Mouse (Mus musculus) right cerebral cortex, adult 18-20 months (tissue): ENCODE measurements around the gene Fndc1.
A peak's percentile ranks its signal among the peaks of the same experiment; 100 is the strongest.

Experiments
- DNase-seq: peaks from one replicate; pipeline ENCODE4 v3.0.0; 2022; ENCODE audit warnings: mixed read lengths

Fndc1 gene

GRCm38 (mm10) chr17:7816602-7817001 is 10.5 kb downstream of the Fndc1 start:
- DNase-seq: no peak

- no peak for DNase-seq
Measured at GRCm38 (mm10) chr17:7814433-7814832, 12.7 kb downstream of the Fndc1 start.

DNA sequence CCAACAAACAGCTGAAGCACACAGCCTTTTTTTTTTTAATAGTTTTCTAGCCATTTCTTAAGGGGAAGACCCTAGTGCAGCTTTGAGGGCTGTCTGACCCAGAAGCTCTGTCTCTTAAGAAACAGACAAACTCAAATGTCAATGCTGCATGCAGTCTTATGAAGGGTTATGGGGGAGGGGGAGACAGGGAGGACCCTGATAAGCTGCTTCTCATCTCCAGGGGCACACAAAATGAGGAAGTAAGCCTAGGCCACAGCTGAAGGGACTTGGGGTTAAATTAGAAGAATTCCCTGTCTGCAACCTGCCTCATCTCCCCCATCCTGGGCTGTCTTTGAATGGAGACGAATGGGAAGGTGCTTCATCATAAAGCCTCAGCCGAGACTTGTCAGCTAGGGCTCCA is 19.1 kb downstream of the Fndc1 start:
- DNase-seq: no peak

DNA sequence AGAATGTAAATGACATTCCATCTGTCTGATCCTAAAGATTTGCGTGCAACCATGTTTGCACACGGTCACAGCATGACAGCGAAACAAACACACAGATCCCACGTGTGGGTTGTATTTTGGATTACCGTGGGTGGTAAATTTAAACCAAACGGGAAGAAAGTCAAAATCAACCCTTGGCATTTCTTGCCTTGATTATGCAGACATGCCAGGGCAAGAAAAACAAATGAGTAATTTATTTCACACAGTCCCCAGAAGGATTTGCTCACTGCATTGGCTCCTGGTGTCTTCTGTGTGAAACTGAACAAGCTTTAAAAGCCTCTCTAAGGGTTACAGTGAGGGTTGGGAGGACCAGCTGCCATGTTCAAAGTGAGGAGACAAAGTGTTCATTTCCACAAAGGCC is 22.0 kb downstream of the Fndc1 start:
- no peak for DNase-seq

- no peak for DNase-seq
Measured at GRCm38 (mm10) chr17:7802483-7802882, 24.6 kb downstream of the Fndc1 start.

GRCm38 (mm10) chr17:7799894-7800293 is 27.2 kb downstream of the Fndc1 start:
- no peak for DNase-seq

GRCm38 (mm10) chr17:7795584-7795983 is 31.5 kb downstream of the Fndc1 start:
- no peak for DNase-seq

GRCm38 (mm10) chr17:7795168-7795567 is 31.9 kb downstream of the Fndc1 start:
- no peak for DNase-seq

DNA sequence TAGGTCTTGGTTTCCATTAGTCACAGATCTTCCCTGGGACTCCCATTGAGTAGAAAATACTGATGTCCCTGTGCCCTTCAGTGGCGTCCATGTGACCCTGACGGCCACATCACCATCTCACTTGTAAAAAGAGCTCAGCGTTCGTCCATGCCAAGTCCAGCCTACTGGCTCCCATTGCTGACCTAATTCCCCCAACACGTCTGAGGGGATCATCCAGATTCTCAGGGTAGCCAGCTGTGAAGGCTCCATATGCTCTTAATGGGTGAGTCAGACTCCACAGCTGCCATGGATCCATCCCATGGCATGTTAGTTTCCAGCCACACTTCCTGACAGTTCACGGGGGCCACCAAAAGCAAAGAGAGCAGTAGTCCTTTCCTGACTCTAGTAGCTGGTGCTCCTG is 33.0 kb downstream of the Fndc1 start:
- no peak for DNase-seq

DNA sequence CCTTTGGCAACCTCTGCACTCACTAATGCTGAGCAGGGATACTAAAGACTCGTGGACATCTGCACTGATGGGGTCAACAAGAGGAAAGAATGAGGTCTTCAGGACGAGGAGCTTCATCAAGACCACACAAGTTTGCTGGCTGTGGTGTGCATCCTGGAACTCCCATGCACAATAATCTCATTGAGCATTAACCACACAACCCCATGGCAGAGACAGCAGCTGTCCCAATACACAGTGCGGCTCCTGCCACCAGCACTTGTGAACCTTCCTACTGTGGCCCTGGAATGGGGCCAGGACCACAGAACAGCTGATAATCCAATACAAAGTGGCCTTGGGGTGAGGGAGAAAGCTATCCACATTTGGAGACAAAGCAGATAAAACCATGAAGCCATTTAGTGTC is 36.6 kb downstream of the Fndc1 start:
- DNase-seq: no peak

DNA sequence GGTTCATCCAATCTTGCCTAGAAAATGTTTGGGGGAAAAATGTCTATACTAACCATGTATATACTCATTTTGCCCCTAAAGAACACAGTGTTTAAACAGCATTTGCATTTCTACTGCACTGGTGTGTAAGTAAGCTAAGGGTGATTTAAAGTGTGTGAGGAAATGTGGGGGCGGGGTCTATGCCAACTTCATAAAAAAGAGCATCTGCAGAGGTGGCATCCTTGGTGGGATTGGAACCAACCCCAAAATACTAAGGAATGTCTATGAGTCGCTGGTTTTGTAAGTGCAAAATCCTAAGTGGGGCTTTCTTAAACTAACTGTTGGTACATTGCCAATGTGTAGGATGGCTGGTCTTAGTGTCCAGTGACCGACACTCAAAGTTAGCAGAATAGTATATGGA is 53.0 kb downstream of the Fndc1 start:
- DNase-seq: peak; percentile 24

DNA sequence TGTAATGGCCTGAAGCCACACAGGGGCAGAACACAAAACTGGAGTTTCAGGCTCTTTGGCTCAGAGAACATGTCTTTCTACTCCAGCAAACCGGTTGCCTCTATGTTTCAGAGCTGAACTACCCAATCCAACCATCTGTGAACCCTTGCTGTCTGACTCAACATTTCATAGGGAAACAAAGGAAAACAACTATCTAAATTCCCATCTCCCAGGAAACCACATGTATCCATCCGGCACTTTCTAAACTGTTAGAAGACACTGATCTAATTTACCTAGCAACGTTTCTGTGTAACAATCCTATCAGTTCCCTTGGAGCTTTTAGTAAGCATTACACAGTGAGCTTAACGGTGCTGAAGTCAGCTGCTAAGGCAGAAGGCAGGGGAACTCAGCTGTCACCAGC is 67.3 kb downstream of the Fndc1 start:
- DNase-seq: no peak

DNA sequence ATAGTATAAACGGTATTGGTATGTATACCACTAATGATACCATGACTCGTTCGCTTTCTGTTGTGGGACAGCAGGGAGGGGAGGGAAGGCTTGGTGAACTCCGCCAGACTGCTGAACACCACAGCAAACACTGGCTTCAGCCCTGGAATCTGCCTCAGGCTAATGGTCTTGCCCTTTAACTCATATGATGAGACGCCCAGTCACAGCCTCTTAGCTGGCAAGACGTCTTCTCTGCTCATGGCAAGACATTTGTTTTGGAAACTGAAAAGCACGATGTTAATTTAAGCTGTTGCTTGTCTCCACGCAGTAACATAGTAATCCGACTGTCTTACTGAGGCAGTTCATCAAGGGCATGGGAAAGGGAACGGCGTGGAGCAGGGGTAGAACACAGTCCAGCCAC is 72.1 kb downstream of the Fndc1 start:
- DNase-seq: no peak

DNA sequence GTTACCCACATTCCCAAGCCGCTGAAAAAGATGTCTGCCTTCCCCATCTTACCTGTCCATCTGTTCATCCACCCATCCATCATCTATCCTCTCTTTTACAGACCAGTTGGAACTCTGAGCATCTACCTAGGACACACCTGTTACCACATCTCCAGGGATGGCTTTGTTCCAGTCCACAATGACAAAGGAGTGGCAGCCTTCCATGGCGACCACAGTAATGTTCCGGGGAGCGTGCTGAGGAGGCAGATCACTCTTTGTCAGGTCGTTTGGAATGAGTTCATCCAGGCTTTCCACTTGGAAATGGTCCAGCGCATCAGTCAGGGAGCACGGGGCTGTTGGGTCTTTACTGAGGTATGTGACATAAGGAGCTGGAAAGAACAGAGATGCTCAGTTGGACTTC is 73.7 kb downstream of the Fndc1 start:
- DNase-seq: no peak

DNA sequence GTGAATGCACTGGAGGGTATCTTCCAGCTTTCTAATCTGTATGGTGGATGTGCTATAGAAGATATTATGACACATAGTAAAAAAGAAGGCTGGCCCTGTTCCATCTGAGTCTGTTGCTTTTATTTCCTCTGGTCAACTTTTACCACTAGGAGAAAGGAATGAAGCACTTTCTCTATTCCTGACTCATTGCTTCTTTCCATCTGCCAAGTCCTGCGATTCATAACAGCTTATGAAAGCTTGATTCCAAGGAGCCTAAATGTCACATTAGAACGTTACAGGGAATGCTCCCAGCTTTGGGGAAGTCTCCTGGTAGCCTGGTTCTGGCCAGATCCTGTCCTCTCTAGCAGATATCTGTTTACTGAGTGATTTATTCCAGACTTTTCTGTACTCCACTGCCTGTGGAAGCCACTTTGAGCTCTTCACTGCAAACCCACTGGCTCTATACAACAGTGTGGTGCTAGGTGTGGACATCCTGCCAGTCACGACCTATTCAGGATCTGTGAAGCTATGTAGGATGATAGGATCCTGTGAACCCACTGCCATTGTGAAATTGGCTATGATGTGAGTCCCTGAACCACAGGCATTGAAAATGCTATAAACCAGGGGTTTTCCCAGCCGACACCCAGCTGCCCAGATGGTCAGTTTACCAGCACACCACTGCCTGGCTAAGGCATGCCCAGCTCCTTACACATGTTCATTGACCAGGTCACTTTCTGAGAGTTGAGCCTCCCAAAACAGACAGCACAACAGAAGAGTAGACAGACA is 77.9 kb downstream of the Fndc1 start:
- no peak for DNase-seq

DNA sequence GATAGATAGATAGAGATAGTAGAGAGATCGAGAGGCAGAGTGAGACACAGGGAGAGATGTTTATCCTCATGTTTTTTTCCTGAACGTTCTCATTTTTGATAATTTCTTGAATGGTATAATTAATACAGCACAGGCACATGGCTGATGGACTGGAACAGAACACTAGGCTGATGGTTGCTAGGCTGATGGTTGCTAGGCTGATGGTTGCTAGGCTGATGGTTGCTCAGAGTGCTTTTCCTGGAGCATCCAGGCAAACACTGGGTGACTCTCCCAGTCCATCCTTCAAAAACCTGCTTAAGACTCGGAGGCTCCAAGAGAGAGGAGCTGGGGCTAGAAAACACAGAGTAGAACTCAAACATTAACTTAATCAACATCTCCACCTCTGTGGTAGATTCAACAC is 80.3 kb downstream of the Fndc1 start:
- peak; percentile 43 for DNase-seq

GRCm38 (mm10) chr17:7744976-7745375 is 82.1 kb downstream of the Fndc1 start:
- peak; percentile 9 for DNase-seq

DNA sequence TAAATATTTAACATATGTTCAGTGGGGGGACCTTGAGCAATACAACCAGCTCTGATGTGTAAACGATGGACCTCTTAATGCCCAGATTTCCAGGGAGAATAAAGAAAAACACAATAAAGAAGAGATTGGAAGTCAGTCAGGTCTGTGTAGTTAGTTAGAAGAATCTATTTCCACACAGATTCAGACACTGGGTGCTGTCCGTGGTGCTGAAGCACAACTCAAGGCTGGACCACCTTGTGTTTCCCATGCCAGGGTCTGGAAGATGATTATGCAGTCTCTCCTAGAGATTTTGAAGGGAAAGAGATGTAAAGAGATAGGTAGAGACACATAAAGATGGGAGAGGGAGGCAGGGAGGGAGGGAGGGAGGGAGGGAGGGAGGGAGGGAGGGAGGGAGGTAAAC is 86.1 kb downstream of the Fndc1 start:
- DNase-seq: no peak

- no peak for DNase-seq
Measured at GRCm38 (mm10) chr17:7722991-7723390, 104.1 kb downstream of the Fndc1 start.

GRCm38 (mm10) chr17:7718886-7719285 is 108.2 kb downstream of the Fndc1 start:
- DNase-seq: no peak

DNA sequence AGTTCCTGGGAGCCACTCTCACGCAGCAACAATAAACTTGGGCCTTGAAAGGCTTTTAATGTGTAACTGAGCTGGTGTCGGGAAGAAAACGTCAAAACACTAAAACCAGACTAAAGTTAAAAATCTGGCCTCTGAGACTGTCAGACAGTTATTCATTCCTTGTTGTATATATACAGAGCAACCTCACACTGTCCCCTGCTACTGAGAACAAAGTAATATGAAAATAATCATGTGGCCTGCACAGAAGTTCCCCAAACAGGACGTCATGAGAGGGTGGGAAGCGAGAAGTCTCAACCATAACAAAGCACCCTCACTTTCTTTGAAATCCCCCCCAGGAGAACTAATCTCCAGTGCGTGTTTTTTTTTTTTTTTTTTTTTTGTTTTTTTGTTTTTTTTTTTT is 109.2 kb downstream of the Fndc1 start:
- DNase-seq: no peak

DNA sequence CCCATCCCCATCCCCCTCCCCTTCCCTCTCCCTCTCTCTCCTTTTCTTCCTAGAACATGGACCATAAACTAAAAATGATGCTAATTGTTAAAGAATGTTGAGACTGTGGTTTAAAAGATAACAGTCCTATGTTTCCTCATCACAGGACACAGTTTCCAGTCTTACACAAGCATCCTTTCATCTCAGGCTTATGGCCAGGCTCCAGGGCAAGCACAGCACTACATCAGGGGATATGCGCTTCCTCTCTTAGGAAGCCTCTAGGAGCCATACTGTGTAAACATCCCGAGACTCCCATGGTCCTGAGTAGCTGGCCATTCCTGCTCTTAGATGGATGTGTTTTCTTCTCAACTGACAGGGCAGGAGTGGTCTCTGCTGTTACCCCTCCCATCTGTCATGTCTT is 114.1 kb downstream of the Fndc1 start:
- no peak for DNase-seq

- DNase-seq: no peak
Measured at GRCm38 (mm10) chr17:7707073-7707472, 120.0 kb downstream of the Fndc1 start.

DNA sequence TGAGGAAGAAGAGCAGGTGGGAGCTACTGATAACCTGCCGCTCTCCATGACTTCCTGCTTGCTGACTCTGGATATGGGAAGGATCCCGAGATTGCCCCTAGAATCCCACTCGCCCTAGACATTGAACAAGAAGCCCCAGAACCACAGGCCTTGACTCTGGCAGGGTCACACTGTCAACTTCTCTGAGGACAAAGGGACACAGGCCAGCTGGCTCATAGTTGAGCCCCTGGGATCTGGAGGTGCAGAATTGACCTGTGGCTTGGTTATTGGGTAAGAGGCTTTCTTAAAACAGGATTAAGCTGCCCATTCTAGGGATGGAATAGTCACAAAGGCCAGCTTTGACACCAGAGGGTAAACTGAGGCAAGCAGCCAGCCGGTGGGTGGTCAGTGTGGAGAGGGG is 136.8 kb downstream of the Fndc1 start:
- DNase-seq: no peak
